Mouse (Mus musculus): ENCODE results near the gene Gpr61. TPM values are rescaled to one million over a fixed set of nuclear protein-coding genes. Genes with fewer than 3 reads are reported as not detected.

Gene Gpr61
- total RNA-seq, 2 experiments from 2014 or later: 14.5 to 15.0 TPM

DNA sequence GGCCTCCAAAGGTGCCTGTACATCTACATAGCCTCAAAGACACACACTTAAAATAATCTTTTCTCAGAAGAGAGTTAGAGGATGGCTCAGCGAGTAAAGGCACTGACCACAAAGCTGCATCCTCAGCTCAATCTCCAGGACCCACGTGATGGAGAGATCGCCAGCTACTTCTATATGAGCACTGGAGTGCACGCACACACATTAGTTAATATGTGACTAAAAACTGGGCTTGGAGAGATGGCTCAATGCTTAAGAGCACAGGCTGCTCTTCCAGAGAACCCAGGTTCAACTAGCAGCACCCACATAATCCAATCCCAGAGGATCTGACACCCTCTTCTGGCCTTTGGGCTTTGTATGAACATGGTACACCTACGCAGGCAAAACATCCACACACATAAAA is 23.5 kb downstream of the Gpr61 start:
- no peak for DNase-seq (ENCODE audit: low spot score in 2 of 2)

DNA sequence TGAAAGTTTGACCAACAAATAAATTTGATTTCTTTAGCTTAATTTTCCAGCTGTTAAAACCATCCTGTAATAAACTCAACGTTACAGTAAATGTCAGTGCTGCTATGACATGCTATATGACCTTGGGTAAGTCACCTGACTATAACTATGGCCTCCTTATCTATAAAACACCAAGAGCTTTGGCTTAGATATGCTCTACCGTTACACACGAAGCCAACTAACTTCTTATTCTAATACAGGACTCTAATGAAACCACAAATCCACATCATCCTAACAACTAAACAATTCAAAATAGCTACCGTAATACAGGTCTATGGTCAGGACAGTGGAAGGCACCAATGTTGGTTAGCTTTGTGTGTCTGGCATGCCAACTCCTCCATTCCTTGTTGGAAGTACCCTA is 24.9 kb downstream of the Gpr61 start:
- DNase-seq (ENCODE audit: low spot score in 2 of 2): no peak

DNA sequence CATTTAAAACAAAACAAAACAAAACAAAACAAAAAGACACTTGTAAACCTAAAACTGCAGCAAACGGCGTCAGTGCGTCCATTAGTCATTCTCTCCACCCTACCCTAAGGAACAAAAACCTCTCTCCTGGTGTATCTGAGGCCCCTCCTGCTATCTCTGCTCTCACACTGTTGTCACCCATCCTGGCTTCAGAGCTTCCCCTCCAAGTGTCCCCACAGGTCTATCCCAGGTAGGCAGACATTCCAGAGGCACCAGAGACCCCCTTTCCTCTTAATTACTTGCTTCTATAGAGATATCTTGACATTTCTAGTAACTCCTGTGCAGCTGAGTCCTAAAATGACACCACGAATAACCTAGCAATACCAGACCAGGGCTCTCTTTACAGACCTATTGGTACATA is 25.3 kb downstream of the Gpr61 start:
- DNase-seq (ENCODE audit: low spot score in 2 of 2): no peak

DNA sequence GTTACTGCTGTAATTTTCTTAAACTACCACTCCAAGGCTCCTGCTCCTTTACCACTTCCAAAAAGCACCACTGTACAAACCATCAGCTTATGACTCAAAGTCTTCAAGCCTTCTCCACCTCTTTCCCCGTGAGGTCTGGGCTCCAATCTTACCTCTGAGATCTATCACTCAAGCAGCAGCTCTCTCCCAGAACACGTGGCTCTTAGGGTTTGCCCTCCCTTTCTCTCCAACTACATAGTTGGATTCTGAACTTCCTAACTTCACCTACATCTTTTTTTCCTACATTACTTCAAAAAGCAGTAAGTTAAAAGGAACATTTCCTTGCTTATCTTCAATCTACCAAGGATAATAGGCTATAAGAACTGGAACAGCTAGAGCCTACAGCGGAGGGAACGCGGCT is 26.2 kb downstream of the Gpr61 start:
- no peak for DNase-seq (ENCODE audit: low spot score in 2 of 2)

DNA sequence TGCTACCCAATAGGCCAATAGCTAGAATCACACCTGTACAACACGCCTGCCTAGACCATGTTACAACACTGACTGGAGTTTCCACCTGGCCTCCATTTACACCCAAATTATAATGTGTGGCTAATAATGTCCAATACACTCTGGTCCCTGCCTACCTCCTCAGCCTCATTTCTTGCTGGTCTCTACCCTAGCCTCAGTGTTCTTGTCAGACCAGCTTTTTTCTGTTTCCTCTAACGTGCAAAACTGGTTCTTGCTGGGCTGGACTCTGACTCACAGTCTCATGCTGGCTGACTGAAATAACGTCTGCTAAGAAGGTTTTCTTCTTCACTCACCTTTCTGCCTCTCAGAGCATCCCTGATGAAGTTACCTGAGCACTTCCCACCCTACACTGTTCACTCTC is 28.4 kb downstream of the Gpr61 start:
- no peak for DNase-seq (ENCODE audit: low spot score in 2 of 2)

DNA sequence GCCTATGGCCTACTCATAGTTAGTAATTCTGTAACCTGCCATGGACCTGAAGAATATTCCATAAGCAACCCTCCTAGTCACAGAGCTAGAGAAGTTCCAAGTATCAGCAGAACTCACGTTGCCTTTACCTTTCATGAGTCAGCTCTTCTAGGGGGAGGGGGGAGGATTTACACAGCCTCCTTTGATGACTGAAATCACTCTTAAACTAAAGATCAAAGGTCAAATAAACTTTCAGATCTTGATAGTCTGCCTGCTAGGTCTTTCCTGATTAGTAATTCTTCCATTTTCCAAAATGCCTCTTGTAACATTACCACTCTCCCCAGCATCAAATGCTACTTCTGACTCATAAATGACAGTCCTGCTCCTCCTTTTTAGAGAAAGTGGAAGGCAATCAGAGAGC is 30.6 kb downstream of the Gpr61 start:
- DNase-seq (ENCODE audit: low spot score in 2 of 2): no peak

DNA sequence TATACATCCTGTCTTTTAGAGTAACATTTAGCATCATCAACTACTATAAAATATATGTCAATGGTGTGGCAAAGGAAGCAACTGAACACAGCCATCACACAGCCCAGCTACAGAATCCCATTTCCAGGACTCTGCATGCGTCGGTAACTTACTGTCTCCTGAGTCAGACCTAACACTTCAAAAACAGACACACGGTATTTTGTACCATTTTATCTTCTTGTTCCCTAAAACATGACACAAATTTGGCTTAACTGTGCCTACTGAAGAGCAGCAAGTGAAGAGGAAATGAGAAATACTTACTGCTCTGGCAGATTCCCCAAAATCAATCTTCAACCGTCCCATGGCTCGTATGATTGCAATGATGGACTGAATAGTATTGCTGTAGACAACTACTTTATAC is 31.4 kb downstream of the Gpr61 start:
- no peak for DNase-seq (ENCODE audit: low spot score in 2 of 2)

DNA sequence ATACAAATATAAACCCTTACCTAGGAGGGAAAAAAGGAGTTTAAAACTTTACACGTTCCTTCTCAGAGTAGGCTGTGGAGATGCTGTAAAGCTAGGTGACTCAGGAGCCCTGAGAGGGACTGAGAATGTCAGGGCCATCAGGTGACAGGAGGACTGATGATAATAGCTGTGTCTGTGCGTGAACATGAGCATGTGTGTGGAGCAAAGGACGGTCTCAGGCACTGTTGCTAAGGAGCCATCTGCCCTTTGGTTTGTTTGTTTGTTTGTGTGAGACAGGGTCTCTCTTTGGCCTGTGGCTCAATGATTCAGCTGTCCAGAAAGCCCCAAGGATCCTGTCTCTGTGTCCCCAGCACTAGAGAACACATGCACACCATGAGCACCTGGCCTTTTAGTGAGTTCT is 33.6 kb downstream of the Gpr61 start:
- DNase-seq (ENCODE audit: low spot score in 2 of 2): no peak

DNA sequence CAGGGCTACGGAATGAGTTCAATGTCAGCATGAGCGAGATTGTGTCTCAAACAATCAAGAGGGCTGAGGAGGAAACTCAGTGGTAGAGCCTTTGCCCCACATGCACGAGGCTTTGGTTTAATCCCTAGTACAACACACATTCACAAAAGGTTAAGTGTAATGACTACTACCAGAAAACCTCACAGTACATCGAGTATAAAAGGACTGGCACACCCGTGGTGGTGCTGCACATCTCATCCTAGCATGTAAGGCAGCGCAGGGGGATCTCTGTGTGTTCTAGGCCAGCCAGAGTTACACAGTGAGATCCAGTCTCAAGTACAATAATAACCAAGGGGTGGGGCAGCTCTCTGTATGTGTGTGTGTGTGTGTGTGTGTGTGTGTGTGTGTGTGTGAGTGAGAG is 37.2 kb downstream of the Gpr61 start:
- DNase-seq (ENCODE audit: low spot score in 2 of 2): no peak

DNA sequence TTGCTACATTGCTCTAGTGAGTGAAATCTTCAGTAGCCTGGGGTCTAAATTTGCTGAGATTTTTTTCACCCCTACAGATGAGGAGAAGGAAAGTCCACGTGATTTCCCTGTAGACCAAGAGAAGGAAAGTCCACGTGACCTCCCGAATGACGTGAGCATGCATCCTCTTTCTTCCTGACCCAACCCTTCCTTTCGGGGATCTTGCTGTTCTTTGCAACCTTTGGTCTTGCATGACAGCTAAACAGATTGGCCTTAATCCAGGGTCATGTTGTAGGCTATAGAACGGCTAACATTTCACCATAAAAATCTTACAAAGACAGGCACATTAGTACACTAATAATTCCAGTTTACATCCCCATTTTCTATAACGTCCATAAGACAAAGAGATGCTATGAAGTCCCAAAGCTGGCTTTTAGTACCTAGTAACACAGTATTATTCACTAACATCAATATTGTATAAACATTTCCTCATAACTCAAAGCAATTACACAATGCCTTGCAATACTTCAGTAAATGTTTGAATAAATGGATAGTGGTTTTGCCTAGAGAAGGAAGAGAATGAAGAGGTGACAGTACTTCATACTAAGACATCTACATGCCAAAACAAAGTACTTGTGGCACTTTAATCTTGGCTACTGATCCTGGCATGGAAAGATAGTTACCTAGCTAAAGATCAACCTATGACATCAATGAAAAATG is 40.9 kb downstream of the Gpr61 start:
- no peak for DNase-seq (ENCODE audit: low spot score in 2 of 2)

DNA sequence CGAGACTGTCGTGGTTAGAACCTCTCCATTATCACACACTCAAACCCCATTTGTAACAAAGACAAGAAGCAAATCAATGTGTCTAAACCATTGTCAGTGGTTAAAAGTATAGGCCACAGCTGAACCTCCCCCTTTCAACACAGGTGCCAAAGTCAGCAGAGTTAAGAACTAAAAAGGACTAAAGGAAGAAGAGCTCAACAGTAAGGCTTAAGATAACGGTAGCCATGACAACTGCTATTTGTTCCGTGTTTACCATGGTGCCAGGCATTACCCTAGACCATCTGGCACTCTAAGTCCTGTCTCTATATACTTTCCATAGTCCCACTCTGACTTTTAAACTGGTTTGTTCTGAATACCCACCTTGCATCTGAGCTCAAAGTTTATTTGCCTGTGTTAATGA is 42.0 kb downstream of the Gpr61 start:
- no peak for DNase-seq (ENCODE audit: low spot score in 2 of 2)

DNA sequence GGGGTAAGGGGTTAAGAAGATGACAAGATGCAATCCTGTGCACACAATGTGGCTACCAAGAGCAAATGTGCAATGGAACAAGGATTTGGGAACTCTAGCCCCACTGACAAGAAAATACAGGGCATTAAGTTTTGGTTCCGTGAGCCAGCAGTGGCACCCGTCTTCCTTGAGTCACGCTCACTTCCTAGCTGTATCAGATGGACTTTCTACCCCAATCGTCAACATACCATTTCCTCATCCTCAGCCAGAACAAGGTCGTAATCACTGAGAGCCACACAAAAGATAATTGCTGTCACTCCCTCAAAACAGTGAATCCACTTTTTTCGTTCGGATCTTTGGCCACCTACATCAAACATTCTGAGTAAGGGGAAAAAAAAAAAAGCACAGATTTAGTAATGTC is 42.4 kb downstream of the Gpr61 start:
- no peak for DNase-seq (ENCODE audit: low spot score in 2 of 2)

DNA sequence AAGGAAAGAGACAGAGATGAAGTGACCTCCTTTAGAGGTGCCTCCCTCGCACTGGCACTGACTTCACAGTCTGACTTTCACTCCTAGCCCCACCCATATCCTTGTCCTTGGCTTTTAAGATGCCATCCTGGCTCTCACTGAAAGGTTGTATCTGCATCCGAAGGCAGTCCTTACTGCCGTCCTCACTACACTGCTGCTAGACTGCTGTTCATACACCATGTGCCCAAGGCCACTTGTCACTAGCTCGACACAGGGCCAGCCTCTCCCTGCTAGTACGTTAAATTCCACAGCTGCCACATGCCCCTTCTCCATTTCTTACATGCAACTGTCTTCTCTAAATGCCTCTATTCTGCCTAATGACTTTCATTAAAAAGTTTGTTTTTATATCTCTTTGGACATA is 43.4 kb downstream of the Gpr61 start:
- no peak for DNase-seq (ENCODE audit: low spot score in 2 of 2)

DNA sequence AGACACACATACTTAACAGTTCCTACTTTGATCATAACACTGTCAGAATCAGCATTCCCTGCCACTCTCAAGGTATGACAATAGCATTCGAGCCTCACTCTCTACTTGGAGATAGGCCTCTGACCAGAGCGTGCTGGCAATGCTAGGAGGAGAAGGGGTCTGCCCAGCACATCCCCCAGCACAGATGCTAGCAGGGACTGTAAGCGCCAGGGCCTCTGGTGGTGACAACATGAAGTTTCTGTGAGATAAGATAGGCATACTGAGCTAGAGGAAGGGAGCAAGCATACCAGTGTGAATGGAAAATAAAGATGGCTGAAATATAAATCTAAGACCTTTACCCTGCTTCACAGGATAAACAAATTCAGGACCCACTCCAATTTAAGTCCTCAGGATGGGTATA is 49.4 kb downstream of the Gpr61 start:
- DNase-seq (ENCODE audit: low spot score in 2 of 2): no peak

DNA sequence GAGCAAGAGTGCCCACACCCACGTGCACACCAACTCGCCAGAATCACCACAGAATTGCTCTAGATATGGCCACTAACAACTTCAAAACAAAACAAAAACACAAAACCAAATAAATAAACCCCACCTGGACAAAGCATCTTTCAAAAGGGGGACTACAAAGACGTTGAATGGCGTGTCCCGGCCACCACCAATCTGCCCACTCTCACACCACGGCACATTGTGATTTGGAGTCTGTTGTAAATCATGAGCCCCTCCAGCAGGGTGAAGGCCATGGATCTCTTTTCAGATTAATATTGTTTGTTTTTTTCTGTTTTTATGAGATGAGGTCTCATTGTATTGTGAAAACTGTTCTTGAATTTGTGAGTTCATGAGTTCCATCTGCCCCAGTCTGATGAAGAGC is 52.6 kb downstream of the Gpr61 start:
- no peak for DNase-seq (ENCODE audit: low spot score in 2 of 2)

DNA sequence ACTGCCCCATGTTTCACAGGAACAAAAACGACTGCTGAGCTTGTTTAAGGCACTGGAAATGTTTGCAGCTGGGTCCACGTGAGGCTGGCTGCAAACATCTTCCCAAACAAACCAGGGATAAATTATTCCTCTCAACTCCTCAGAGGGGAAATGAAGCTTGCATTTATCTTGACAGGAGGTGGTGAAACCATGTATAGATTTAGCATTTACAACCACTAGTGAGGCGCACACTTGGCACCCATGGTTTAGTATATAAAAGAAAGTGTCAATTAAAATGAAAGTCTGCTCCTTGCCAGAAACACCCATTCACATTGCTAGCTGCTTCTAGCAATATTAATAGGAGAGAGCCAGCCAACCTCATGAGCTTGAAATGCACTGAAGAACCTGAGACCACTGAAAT is 53.1 kb downstream of the Gpr61 start:
- DNase-seq (ENCODE audit: low spot score in 2 of 2): no peak

Other genes with a start within 250 kb of the Gpr61 start
- gene Gstm7, start 223.1 kb downstream of the Gpr61 start, total RNA-seq (2021): 10 to 100 TPM; 60.7 to 70.1 TPM
- 10 to 100 TPM in 1 of 2 experiments, 1 to 10 TPM in 1; 8.8 to 12.0 TPM for gene Gstm6, start 211.1 kb downstream of the Gpr61 start, total RNA-seq (2021)
- gene Gstm3, start 185.6 kb downstream of the Gpr61 start, total RNA-seq (2021): not detected
- 1 to 10 TPM; 2.3 to 4.0 TPM for gene Gstm2, start 168.4 kb downstream of the Gpr61 start, total RNA-seq (2021)
- gene Gstm1, start 136.9 kb downstream of the Gpr61 start, total RNA-seq (2021): 100 to 1,000 TPM in 1 of 2 experiments, 10 to 100 TPM in 1; 94.4 to 102 TPM
- 10 to 100 TPM; 13.4 TPM for gene Gstm4, start 110.0 kb downstream of the Gpr61 start, total RNA-seq (2021)
- gene Ampd2, start 68.2 kb downstream of the Gpr61 start, total RNA-seq (2021): 10 to 100 TPM; 48.4 to 58.8 TPM
- not detected for gene Gnat2, start 62.1 kb downstream of the Gpr61 start, total RNA-seq (2021)
- 10 to 100 TPM; 54.7 to 59.4 TPM for gene Gnai3, start 8.7 kb downstream of the Gpr61 start, total RNA-seq (2021)
- gene Amigo1, start 31.5 kb upstream of the Gpr61 start, total RNA-seq (2021): 10 to 100 TPM; 36.9 to 37.2 TPM
- gene Cyb561d1, start 46.3 kb upstream of the Gpr61 start, total RNA-seq (2021): 10 to 100 TPM; 10.6 to 11.2 TPM
- 10 to 100 TPM; 21.1 to 26.1 TPM for gene Atxn7l2, start 56.1 kb upstream of the Gpr61 start, total RNA-seq (2021)
- 1 to 10 TPM; 1.2 to 1.6 TPM for gene Sypl2, start 71.8 kb upstream of the Gpr61 start, total RNA-seq (2021)
- 10 to 100 TPM; 84.5 to 91.8 TPM for gene Psma5, start 102.0 kb upstream of the Gpr61 start, total RNA-seq (2021)
- gene Sort1, start 129.2 kb upstream of the Gpr61 start, total RNA-seq (2021): 100 to 1,000 TPM; 181 to 182 TPM
- under 1 TPM in 1 of 2 experiments, not detected in 1; 0.36 TPM for gene Mybphl, start 210.0 kb upstream of the Gpr61 start, total RNA-seq (2021)
- gene Psrc1, start 229.0 kb upstream of the Gpr61 start, total RNA-seq (2021): 10 to 100 TPM; 12.5 to 12.8 TPM